Mouse (Mus musculus) heart, postnatal 36 days (tissue): ENCODE data around the gene Gm29776. TPM values are rescaled to one million over a fixed set of nuclear protein-coding genes. Genes with fewer than 3 reads are reported as not detected.

Source experiments
- DNase-seq, 2 experiments: peaks; one replicate each; pipeline ENCODE4 v3.0.0; 2021 to 2022
- intact Hi-C: fragments of 180-260 bp; cut with DNase I; formaldehyde crosslinking; loops from one replicate; pipeline ENCODE4 v1.15.1; 2025
- microRNA-seq, 2 experiments: library from miRNA; unstranded; fragments of <30 nt; microRNA quantifications; one replicate each; pipeline ENCODE4 v1.2.0; 2021; ENCODE audit warnings: borderline number of aligned reads in 2 of 2
- total RNA-seq, 2 experiments: library from RNA; stranded (reverse); gene quantifications; 2 replicates each; pipeline ENCODE4 v1.2.3; 2021

The Gm29776 gene
- total RNA-seq, 2 experiments from 2014 or later: not detected

DNA sequence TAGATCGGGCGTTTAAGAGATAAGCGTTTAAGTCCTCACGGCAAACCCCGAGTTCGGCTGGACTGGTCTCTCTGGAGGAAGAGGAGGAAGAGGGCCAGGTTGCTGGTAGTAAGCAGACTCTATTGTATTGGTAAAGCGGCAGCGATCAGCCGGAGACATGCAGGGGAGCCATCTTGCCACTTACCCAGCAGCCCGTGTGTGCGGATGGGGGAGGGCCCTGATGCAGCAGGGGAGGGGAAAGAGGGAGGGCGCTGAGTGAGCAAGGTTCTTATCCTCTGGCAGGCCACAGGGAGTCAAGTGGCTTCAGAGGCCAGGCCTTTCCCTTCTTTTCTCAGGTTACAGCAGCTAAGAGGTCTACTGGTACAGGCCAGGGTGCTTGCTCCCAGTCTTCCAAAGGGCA, 45.1 kb downstream of the Gm29776 start:
- intact Hi-C loops: loop anchor here (5.0 kb wide), 1 partner anchor 34 kb away; the partner anchor contains the start of genes 1700123O20Rik and Acin1
- DNase-seq: peak; percentile 76 to 82

DNA sequence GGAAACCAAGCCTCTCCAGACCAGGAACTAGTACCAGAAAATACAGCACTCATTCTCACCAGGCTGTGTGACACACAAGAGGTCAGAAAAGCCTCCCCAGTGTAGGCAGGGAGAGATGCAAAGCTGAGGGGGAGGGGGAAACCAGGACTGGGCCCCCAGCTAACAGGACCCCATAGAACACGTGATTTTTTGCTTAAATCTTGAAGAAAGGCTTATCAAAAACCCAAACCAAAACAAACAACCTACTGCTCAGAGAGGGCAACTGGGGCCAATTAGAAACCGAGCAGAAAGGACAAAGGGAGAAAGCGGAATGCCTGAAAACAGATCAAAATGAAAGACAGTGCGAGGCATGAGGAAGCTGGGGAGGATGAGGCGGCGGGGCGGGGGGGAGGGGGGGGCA, 45.8 kb downstream of the Gm29776 start:
- DNase-seq: no peak

DNA sequence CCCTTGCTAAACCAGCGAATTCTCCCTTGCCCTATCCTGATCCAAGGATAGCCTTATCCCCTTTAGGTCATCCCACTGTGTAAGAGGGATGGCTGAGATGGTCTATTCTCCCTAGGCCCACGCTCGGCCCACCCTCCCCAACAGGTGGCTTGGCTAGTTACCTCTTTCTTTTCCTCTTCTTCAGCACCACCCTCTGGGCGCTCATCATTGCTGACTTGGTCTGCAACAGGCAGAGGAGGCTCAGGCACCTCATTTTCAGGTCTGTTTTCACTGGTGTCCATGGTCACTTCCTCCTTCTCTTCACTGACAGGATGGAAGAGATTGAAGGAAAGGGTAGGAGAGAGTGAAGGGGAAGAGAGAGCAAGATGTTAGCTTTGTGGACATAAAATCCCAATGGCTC, 47.1 kb downstream of the Gm29776 start:
- no peak for DNase-seq
- intact Hi-C loops: loop anchor here (1.0 to 5.0 kb wide), 3 partner anchors 19 to 50 kb away; partner anchors contain the start of genes 1700123O20Rik and Acin1

More for the DNA sequence above, 45.8 kb downstream of the Gm29776 start:
- intact Hi-C loops: loop anchor here (5.0 kb wide), 1 partner anchor 35 kb away; the partner anchor contains the start of genes 1700123O20Rik and Acin1

DNA sequence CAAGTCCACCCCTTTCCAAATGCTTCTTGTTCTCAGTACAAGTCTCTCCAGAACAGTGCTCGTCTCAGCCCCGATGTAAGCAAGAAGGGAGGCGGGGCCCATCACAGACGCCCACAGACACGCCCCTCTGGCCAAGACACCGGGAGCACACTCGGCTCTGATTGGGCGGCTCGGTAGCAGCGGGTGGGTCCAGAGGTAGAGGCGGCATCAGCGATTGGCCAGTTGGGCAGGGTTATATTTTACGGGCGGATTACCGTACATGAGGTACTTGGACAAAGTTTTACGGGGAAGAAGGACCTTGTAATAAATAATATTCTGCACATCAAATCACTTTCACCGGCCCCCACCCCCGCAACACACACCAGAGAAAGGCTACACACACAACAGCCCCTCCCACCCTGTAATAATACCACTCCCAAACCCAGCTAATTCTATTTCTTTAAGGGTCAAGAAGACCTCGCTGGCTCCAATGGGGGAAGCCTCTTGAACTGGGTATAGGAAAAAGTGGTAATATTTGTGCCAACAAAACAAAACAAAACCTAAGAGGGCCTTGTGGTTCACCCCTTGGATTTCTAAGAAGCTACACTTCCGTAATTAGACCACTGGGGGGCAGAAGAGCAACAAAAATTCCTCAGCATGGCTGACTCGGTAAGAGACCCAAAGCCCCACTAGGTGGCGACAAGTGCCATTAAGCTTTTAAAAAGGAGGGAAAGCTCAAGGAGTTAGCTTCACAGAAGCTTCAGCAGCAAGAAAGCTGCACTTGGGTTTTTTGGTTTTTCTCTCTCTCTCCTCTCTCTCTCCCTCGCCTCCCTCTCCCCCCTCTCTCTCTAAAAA, 47.8 kb downstream of the Gm29776 start:
- peak; percentile 81 to 84 for DNase-seq
- intact Hi-C loops: loop anchor here (1.0 to 5.0 kb wide), 3 partner anchors 20 to 50 kb away; partner anchors contain the start of genes 1700123O20Rik and Acin1

DNA sequence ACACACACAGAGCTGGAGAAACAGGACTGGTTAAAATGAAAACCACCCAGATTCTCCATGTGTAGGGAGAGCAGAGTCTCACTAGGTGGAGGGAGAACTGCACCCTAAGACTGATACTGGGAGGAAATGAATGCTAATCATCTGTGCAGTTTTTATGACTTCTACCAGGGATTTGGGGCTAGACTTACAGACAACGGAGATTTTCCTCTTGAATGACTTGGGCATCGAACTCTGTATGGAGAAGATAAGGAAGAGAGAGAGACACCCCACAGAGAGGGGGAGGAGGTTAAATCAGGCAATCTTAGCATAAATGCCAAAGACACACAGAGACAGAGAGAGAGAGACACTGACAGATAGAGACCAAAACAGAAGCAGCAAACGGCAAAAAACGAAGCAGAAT, 50.7 kb downstream of the Gm29776 start:
- intact Hi-C loops: loop anchor here (10.0 kb wide), 1 partner anchor 583 kb away; no protein-coding TSS in a partner anchor
- DNase-seq: no peak

DNA sequence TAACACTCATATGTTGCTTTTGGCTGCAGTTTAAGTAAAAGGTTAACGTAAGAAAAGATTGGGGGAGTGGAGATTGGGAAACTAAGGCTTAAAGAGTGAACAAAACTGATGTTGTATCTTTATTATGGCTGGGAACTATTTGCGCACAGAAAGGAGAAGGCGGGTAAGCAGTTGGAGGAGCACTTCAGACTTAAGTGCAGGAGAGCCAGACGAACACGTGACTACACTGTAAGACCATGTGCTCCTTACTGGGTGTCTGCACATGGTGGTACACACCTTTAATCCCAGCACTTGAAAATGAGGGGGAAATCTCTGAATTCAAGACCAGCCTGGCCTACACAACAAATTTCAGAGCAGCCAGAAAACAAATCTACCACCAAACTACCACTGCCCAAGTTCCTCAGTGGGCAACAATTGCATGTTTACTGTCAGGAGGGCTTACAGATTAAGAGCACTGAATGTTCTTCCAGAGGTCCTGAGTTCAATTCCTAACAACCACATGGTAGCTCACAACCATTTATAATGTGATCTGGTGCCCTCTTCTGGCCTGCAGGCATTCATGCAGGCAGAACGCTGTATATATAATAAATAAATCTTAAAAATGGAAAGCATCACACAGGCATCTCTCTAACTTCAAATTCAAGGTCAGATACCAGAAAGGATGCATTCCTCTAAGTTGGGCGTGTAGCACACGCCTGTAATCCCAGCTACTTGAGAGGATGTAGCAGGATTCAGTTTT, 51.6 kb downstream of the Gm29776 start:
- intact Hi-C loops: loop anchor here (10.0 kb wide), 1 partner anchor 582 kb away; no protein-coding TSS in a partner anchor
- DNase-seq: no peak

DNA sequence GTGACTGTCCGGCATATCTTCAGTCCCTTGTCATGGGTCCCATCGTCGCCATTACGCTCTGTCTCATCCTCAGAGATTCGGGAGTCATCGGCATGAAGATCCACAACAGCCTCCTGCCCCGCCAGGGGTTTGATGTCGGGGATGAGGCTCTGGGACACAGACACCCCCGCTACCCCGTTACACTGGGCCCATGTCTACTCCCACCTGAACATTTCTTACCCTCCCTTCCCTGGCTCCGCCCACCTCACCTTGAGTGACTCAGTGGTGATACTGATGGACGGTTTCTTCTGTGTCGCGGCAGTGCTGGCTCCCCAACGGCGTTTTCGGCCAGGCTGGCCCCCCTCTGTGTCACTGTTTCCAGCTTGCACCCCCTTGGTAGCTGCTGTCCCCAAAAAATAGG, 52.2 kb downstream of the Gm29776 start:
- intact Hi-C loops: loop anchor here (10.0 kb wide), 1 partner anchor 582 kb away; no protein-coding TSS in a partner anchor
- DNase-seq: no peak

DNA sequence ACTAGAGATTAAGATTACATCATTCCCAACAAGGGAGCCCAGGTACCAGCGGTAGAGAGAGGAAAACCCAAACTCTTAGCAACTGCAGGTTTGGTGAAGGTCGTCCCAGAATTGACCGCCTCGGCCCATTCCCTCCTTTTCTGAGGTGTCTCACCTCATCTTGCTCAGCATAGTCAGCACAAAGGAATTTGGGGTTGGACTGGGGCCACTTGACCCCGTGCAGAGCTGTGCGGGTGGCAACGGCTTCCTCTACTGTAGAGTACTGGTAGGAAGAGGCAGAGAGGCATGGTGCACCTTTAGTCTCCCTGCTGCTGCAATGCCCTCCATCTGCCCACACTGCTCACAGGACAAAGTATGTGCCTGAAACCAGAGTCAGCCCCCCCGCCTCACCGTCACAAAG, 54.3 kb downstream of the Gm29776 start:
- intact Hi-C loops: loop anchor here (5.0 to 10.0 kb wide), 3 partner anchors 117 to 579 kb away; no protein-coding TSS in a partner anchor
- no peak for DNase-seq

DNA sequence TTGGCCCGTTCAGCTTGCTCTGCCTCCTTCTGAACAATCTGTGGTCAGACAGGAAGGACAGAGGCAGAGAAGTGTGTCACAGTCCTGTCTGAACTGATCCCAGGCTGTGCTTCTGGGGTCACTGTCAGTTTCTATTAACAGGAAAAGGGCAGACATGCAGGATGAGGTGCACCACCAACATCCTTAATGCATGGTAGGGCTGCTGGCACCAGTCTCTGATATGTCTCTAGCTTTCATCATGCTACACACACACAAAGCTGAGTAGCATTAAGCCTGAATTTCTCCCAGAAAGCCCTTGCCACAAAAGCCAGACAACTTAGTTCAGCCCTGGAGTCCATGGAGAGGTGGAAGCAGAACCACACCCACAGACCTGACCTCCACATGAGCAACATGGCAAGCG, 55.6 kb downstream of the Gm29776 start:
- intact Hi-C loops: loop anchor here (5.0 to 10.0 kb wide), 3 partner anchors 116 to 578 kb away; no protein-coding TSS in a partner anchor
- DNase-seq: no peak

Small RNA genes within 50 kb of the gene (microRNA-seq; reads per million reads assigned to microRNA genes)
- 0 reads per million in 2 experiments for gene Mir6948

Other genes starting within 250 kb of the Gm29776 start
- gene Lrp10, start 234.7 kb downstream of the Gm29776 start, total RNA-seq: 10 to 100 TPM; 55.5 to 57.6 TPM
- not detected for gene Rem2, start 222.7 kb downstream of the Gm29776 start, total RNA-seq
- 10 to 100 TPM; 30.3 to 37.7 TPM for gene Prmt5, start 181.3 kb downstream of the Gm29776 start, total RNA-seq
- 1 to 10 TPM; 3.2 to 4.1 TPM for gene Haus4, start 144.2 kb downstream of the Gm29776 start, total RNA-seq
- gene Ajuba, start 121.3 kb downstream of the Gm29776 start, total RNA-seq: 1 to 10 TPM; 6.1 to 6.4 TPM
- gene 4931414P19Rik, start 92.8 kb downstream of the Gm29776 start, total RNA-seq: 1 to 10 TPM; 4.0 to 5.9 TPM
- 100 to 1,000 TPM; 185 to 191 TPM for gene Psmb5, start 80.8 kb downstream of the Gm29776 start, total RNA-seq
- gene Psmb11, start 77.4 kb downstream of the Gm29776 start, total RNA-seq: not detected
- not detected for gene Gm17606, start 57.9 kb downstream of the Gm29776 start, total RNA-seq
- gene Cdh24, start 57.5 kb downstream of the Gm29776 start, total RNA-seq: under 1 TPM; 0.27 to 0.44 TPM
- gene 1700123O20Rik, start 12.6 kb downstream of the Gm29776 start, total RNA-seq: 10 to 100 TPM; 14.5 to 16.1 TPM
- 10 to 100 TPM; 72.2 to 80.2 TPM for gene Acin1, start 11.9 kb downstream of the Gm29776 start, total RNA-seq
- not detected for gene Cebpe, start 13.3 kb upstream of the Gm29776 start, total RNA-seq
- gene Slc7a8, start 83.1 kb upstream of the Gm29776 start, total RNA-seq: 1 to 10 TPM; 2.6 to 3.1 TPM
- not detected for gene Rnf212b, start 115.3 kb upstream of the Gm29776 start, total RNA-seq
- gene Homez, start 172.1 kb upstream of the Gm29776 start, total RNA-seq: 1 to 10 TPM; 5.2 to 8.8 TPM
- gene Ppp1r3e, start 178.7 kb upstream of the Gm29776 start, total RNA-seq: 1 to 10 TPM; 2.6 to 2.9 TPM
- gene Bcl2l2, start 184.5 kb upstream of the Gm29776 start, total RNA-seq: 10 to 100 TPM; 42.1 to 43.4 TPM
- 1 to 10 TPM; 3.5 to 6.6 TPM for gene Gm20521, start 184.6 kb upstream of the Gm29776 start, total RNA-seq
- gene Pabpn1, start 193.7 kb upstream of the Gm29776 start, total RNA-seq: 10 to 100 TPM; 45.8 to 51.0 TPM
- gene Slc22a17, start 214.3 kb upstream of the Gm29776 start, total RNA-seq: 1 to 10 TPM; 2.0 to 2.7 TPM
- gene Efs, start 227.3 kb upstream of the Gm29776 start, total RNA-seq: 1 to 10 TPM; 2.5 to 2.8 TPM
- not detected for gene Il25, start 233.9 kb upstream of the Gm29776 start, total RNA-seq
- under 1 TPM in 1 of 2 experiments, not detected in 1; 0.46 TPM for gene Cmtm5, start 237.4 kb upstream of the Gm29776 start, total RNA-seq